Mouse (Mus musculus): ENCODE measurements around the gene Gbp2b.

DNA sequence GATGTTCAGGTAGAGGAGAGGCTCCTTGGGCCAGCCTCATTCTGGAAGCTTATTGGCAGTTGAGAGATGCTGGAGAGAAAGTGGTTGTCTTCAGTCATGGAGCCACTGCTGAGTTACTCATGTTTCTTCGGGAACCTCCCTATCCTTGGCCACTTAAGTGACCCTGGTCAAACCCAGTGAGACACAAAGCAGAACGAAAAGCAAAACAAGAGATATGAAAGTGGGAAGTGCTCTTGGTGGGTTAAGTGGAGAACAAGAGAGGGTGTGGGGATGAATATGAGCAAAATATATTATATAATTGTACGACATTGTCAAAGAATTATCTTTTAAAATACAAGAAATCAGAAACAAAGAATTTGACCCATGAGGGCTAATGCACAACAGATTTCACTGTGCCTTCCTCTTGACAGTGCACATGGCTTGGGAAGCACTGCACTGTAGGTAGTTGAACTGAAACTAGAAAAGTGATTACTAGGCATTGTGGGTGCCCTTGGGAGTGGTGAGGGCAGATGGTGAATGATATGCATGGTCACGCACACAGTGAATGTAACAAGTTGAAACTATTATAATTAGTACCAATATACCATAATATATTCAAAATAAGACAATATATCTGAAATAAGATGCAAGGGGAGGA lies 4.1 kb upstream of the Gbp2b start:
- TF ChIP-seq GATA1 (IDR thresholded peaks at IDR 0.05; ENCODE audit: low read length) (no peak), TAL1 (IDR thresholded peaks at IDR 0.05; ENCODE audit: low read length) (no peak)

Data from erythroblast, embryonic 14.5 days (primary cell).